Mouse (Mus musculus) intestine, postnatal 0 days (tissue): ENCODE measurements around the gene Sulf2. TPM values are rescaled to one million over a fixed set of nuclear protein-coding genes. Genes with fewer than 3 reads are reported as not detected.

ENCODE experiments used
- ATAC-seq: fragments of 200-750 bp; cut with Nextera tagmentation; 2 replicates; pipeline ENCODE4 v1.8.0; 2017; ENCODE audit warnings: mild to moderate bottlenecking, moderate TSS enrichment, moderate library complexity
- H3K27ac ChIP-seq: fragments of 300-500 bp; sonication (generic); 2 replicates; pipeline ENCODE4 v1.5.1; 2014; ENCODE audit warnings: mild to moderate bottlenecking, low read depth, low read length, moderate library complexity
- H3K27me3 ChIP-seq: fragments of 300-500 bp; sonication (generic); replicated peaks from 2 replicates; pipeline ENCODE4 v1.6.1; 2014; ENCODE audit warnings: low read length, mixed read lengths; ENCODE audit not compliant: control insufficient read depth, insufficient read depth
- H3K36me3 ChIP-seq: fragments of 300-500 bp; sonication (generic); 2 replicates; pipeline ENCODE4 v1.6.1; 2014; ENCODE audit warnings: mild to moderate bottlenecking, moderate library complexity; ENCODE audit not compliant: control insufficient read depth, insufficient read depth
- H3K4me1 ChIP-seq: fragments of 300-500 bp; sonication (generic); replicated peaks from 2 replicates; pipeline ENCODE4 v1.6.1; 2014; ENCODE audit warnings: antibody characterized with exemption, low read length, mixed read lengths; ENCODE audit not compliant: control insufficient read depth, insufficient read depth
- H3K4me2 ChIP-seq: fragments of 300-500 bp; sonication (generic); replicated peaks from 2 replicates; pipeline ENCODE4 v1.6.1; 2014; ENCODE audit warnings: low read depth, mild to moderate bottlenecking, moderate library complexity
- H3K4me3 ChIP-seq: fragments of 300-500 bp; sonication (generic); 2 replicates; pipeline ENCODE4 v1.5.1; 2014; ENCODE audit warnings: low read depth, low read length
- H3K9ac ChIP-seq: fragments of 300-500 bp; sonication (generic); 2 replicates; pipeline ENCODE4 v1.6.1; 2014; ENCODE audit warnings: mild to moderate bottlenecking, low read depth, low read length
- H3K9me3 ChIP-seq: fragments of 300-500 bp; sonication (generic); 2 replicates; pipeline ENCODE4 v1.6.1; 2016; ENCODE audit warnings: mixed run types; ENCODE audit not compliant: control insufficient read depth
- CTCF ChIP-seq: sonication (generic); IDR thresholded peaks from 2 replicates; pipeline ENCODE4 v1.5.1; 2016; ENCODE audit warnings: low read depth, mild to moderate bottlenecking, control low read depth, antibody characterized with exemption, moderate library complexity
- WGBS: fragments of 180-500 bp; shearing (Covaris S2); extraction: QIAGEN DNeasy Blood & Tissue Kit; methylation state at CpG from one replicate; pipeline ENCODE4 v1.1.7; 2014; 5-methylcytosine and 5-hydroxymethylcytosine counted together
- polyA plus RNA-seq: library from polyadenylated mRNA; unstranded; fragments of >200 nt; fragmentation: Nextera tagmentation; extraction: Ambion mirVana; gene quantifications from 2 replicates; pipeline ENCODE4 v1.2.1, GENCODE M21; 2015

Sulf2 gene
- polyA plus RNA-seq, 1 experiment from 2014 or later: 66.4 TPM

DNA sequence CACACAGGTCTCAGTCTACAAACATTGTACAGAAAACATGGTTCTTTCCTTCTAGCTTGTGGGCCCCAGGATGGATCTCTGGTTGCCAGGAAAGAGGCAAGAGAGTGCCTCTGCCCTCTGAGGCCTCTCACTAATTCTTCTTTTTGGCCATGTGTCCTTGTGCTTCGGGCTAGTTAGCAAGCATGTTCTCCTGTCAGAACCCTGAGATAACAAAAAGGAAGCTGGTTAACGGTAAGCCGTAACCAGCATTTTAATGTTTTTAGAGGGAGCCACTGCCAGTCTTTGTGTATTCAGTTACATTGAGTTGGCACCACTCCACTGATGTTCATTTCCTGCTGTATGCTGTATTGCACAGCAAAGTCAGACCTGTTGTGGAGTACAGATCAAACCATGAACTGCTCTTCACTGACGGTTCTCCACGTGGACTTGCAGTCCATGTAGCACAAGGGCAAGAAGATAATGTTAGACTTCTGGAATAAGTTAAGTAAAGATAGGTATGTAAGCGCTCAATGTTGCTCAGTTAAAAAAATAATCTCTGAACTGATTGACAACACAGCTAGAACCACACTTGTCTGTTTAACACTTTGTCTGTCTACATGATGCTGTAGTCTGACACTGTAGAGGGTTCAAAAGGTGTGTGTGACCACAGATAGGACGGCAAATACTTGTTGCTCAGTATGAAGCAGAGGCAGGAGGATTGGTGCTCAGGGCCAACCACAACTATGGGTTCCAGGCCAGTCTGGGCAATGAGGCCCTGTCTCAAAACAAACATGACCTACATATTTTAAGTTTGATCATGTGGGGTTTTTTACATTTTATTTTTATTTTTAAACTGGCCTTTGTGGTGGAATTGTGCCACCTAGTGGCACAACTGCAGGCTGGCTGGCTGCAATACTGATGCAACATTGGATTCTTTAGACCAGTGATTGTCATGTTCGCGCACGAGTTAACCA lies 109.6 kb downstream of the Sulf2 start:
- Histone ChIP-seq H3K4me2 (no peak overlapping the region), H3K9ac (no peak overlapping the region), H3K27ac (no peak overlapping the region), H3K36me3 (peaks cover 21% of the 10 kb centered on the region), H3K27me3 (no peaks in the 10 kb centered on the region), H3K4me1 (0 out of 2 replicates have a peak, but pooled peaks cover 4% of the 10 kb centered on the region), H3K4me3 (no peak overlapping the region), H3K9me3 (no peaks in the 10 kb centered on the region)
- WGBS: 60% methylated on average over 10 of the region's 10 CpGs
- ATAC-seq: no peak
- peak; percentile 84 for TF ChIP-seq CTCF

DNA sequence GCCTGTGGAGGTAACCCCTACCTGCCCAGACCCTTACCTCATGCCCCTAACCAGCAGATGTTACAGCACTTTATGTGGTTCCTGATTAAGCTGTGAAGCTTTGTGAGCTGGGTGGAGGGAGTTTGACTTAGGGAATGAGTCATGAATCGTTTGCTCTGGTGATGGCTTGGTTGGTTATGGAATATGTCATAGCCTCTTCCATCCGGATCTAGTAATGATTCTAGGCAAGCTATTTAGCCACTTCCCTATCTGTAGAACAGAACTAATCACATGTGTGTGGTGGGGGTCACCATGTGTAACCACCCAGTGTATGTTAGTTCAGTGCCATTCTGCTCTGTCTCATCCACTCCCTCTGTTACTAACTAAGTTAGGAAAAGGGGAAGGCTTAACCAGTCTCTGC lies 110.5 kb downstream of the Sulf2 start:
- 0 out of 2 replicates have a peak, but pooled peaks cover 4% of the 10 kb centered on the region for H3K4me1 ChIP-seq
- H3K36me3 ChIP-seq: peaks cover 13% of the 10 kb centered on the region
- H3K27ac ChIP-seq: no peak overlapping the region
- H3K9ac ChIP-seq: no peak overlapping the region
- H3K27me3 ChIP-seq: no peaks in the 10 kb centered on the region
- no peak overlapping the region for H3K4me2 ChIP-seq
- 28% methylated on average over 2 of the region's 2 CpGs for WGBS
- 0 out of 2 replicates have a peak, but pooled peaks have one; percentile 29 for ATAC-seq
- no peak overlapping the region for H3K4me3 ChIP-seq
- no peaks in the 10 kb centered on the region for H3K9me3 ChIP-seq
- TF ChIP-seq CTCF: no peak

DNA sequence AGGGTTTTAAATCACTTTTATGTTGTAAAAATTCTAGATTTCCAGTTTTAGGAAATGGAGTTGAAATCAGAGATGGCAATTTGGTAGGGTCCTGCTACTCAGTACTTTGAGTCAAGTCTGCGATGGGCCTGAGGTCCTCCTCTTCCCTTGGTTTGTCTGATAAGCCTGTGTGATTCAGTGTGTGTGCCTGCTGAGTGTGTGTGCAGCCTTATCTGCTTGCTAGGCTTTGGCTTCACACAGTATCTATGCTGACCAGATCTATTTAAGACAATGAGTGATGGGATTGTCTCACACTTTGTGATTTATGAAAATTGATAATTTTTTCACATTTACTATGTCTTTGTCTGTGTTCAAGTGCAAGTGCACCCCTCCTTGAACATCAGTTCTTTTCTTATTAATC lies 112.9 kb downstream of the Sulf2 start:
- no peak overlapping the region for H3K9ac ChIP-seq
- H3K27me3 ChIP-seq: no peaks in the 10 kb centered on the region
- 0 out of 2 replicates have a peak, but pooled peaks cover 2% of the 10 kb centered on the region for H3K36me3 ChIP-seq
- no peak for TF ChIP-seq CTCF
- WGBS: 65% methylated on average over 1 of the region's 1 CpGs
- no peak overlapping the region for H3K4me3 ChIP-seq
- 0 out of 2 replicates have a peak, but pooled peaks cover 4% of the 10 kb centered on the region for H3K4me1 ChIP-seq
- ATAC-seq: no peak
- no peak overlapping the region for H3K4me2 ChIP-seq
- no peak overlapping the region for H3K27ac ChIP-seq
- H3K9me3 ChIP-seq: no peaks in the 10 kb centered on the region

DNA sequence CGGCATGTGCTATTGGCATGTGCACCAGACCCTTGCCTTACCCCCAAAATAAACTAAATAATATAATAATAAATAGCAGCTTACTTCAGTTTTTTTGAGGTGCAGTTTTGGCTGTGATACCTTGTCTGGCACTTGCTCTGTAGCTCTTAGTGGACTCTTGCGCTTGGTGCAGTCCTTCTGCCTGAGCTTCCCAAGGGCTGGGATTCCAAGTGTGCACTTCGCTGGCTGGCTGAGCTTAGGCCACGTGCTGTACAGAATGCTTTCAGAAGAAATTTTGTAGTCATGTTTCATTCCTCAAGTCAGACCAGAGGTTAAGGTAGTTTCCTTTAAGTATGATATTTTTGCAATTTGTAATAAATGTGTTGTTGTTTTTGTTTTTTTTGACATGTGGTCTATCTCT lies 115.8 kb downstream of the Sulf2 start:
- no peak overlapping the region for H3K27ac ChIP-seq
- H3K4me2 ChIP-seq: no peak overlapping the region
- no peak overlapping the region for H3K4me3 ChIP-seq
- no peaks in the 10 kb centered on the region for H3K27me3 ChIP-seq
- ATAC-seq: no peak
- H3K9me3 ChIP-seq: no peaks in the 10 kb centered on the region
- H3K9ac ChIP-seq: no peak overlapping the region
- H3K4me1 ChIP-seq: no peaks in the 10 kb centered on the region
- no peak for TF ChIP-seq CTCF
- 88% methylated on average over 4 of the region's 4 CpGs for WGBS
- H3K36me3 ChIP-seq: no peaks in the 10 kb centered on the region

DNA sequence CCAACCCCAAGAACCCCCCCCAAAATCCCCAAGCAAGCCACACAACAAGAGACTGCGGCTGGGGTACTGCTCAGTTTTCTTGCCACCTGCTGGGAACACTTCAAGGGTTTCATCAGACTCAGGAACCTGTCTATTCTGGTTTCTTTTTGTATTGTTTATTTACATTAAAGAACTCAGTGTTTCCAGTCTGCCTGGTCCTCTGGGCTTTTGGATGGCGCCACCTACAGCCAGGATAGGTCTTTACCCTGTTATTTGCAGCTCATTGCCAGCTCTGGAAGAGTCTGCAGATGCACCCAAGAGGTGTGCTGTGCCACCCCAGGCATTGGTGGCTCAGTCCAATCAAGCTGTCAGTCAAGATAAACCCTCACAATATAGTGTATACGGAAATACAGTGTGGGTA lies 119.7 kb downstream of the Sulf2 start:
- Histone ChIP-seq H3K4me3 (no peak overlapping the region), H3K4me2 (no peak overlapping the region), H3K27ac (peak overlapping the region; percentile 54), H3K27me3 (no peaks in the 10 kb centered on the region), H3K9ac (no peak overlapping the region), H3K4me1 (no peaks in the 10 kb centered on the region), H3K36me3 (no peaks in the 10 kb centered on the region), H3K9me3 (no peaks in the 10 kb centered on the region)
- 44% methylated on average over 3 of the region's 3 CpGs for WGBS
- 0 out of 2 replicates have a peak, but pooled peaks have one; percentile 31 for ATAC-seq
- peak; percentile 81 for TF ChIP-seq CTCF

DNA sequence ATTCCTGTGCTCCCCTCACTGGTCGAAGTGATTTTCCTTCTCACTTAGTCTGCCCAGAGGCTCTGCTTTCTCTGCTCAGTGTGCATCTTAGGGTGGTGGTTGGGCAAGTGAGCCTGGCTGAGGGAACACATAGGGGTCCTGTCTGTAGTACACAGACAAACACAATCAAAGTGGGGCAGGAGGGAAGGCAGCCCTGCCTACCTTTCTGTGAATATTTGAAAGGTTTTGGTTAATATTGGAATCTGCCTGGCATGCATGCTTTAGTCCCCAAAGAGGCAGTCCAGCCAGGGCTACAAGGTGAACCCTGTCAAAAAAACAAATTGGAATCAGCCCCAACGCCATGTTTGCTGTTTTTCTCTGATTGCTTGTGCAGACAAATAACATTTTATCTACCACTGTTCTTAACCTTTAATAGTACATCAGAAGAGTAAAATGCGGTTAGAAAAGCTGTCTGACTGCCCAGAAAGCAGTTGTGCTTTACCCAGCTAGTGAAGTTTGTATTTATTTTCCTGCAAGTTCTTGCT lies 120.4 kb downstream of the Sulf2 start:
- Histone ChIP-seq H3K27me3 (no peaks in the 10 kb centered on the region), H3K9ac (no peak overlapping the region), H3K27ac (peak overlapping the region; percentile 54; the same call in 1 of the 2 replicates), H3K4me1 (peaks cover 4% of the 10 kb centered on the region; the same call in 1 of the 2 replicates), H3K4me2 (no peak overlapping the region), H3K4me3 (no peak overlapping the region), H3K9me3 (no peaks in the 10 kb centered on the region), H3K36me3 (no peaks in the 10 kb centered on the region)
- ATAC-seq: no peak
- no peak for TF ChIP-seq CTCF
- 57% methylated on average over 3 of the region's 3 CpGs for whole genome bisulfite sequencing
